Mouse (Mus musculus): ENCODE data around the gene Ubash3a.

Ubash3a gene

DNA sequence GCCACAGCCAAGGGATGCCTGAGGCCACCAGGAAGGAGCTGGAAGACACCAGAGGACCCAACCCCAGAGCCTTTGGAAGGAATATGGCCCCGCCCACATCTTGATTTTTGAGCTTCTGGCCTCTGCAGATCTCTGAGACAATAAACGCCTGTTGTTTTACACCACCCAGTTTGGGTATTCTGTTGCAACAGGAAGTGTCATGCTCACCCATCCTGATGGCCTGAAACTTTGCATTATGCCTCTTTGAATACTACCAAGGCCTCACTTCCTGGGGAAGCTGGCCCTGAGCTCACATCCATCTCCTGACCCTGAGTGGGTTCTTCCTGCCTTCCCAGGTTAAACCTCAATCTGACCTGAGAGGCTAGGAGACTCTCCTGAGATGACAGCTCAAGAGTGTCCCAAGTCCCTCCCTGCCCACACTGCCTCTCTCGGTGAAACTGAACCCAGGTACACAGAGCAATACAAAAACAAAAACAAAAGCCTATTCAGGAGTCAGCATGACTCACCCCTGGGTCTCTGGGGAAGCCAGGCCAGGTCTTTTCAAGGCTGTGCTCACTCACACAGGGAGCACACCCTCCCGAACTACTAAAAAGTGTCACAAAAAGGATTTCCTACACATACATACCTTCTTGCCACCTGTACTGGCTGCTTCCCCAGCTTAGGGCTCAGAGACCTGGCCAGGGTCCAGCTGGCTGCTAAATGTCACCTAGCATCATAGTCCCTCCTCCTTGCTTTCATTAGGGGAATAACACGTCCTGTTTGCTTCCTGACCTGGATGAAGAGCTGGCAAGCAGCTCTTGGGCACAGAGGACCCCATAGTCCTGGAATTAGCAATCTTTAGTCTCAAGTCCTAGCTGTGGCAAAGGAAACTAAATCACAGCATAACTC is 8.6 kb downstream of the Ubash3a start:
- in situ Hi-C loops (cut with MboI, MseI) = no loop called here

DNA sequence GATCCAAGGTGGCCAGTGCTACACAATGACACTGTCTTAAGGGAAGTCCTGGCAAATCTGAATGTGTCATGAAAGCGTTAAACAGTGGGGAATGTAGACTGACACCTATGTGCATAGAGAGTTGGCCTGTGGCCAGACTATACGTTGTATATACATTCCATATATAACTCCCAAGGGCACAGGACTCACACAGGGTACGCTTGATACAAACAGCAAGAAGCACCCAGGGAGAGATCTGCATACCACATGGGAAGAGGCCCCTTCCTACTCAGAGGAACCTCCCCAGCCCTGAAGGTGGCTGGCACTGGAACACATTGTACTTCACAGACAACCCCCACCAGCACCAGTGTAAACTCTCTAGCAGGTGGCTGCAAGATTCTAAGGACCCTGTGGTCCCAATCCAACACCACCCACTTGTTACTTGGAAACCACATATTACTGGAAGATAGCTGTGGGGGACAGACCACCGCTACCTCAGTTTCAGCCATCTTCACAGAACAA is 15.2 kb downstream of the Ubash3a start:
- in situ Hi-C loops (cut with MboI, MseI) = no loop called here

GRCm38 (mm10) chr17:31223835-31224234 is 16.2 kb downstream of the Ubash3a start:
- in situ Hi-C loops (cut with MboI, MseI) = no loop called here

- in situ Hi-C loops (cut with MboI, MseI) = no loop called here
These were observed 16.9 kb downstream of the Ubash3a start for GRCm38 (mm10) chr17:31224591-31224990.

DNA sequence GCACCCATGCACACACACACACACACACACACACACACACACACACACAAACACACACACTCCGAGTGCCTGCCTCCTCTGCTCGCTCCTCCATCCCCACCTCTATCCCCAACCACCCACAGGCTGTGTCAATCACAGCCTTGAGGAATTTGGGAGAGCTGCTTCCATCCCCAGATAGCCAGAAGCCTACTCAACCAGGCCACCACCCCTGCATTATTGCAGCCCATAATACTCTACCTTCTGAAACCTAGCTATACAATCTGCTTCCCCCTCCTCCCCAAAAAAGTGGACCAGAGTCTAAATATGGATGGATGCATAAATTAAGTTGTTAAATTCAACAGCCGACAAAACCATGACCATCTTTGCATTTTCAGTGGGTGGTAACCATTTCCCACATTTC is 18.7 kb downstream of the Ubash3a start:
- in situ Hi-C loops (cut with MboI, MseI) = no loop called here

DNA sequence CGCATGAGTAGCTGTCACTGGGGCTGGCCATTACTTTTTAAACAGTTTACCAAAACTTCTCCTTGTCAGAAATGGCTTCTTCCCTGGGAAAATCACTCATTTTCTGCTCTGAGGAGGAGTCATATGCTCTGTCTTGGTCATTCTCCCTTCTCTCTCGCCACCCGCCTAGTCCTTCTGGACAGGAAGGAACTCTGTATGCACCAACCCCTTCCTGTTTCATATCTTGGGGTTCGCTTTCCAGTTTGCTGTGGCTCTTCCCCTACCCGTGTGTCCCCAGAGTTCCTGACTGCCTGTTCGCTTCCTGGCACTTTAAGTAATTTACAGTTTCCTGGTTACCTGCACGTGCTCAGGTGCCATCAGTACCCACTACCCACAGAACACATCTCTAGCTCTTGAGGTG is 19.3 kb downstream of the Ubash3a start:
- in situ Hi-C loops (cut with MboI, MseI) = no loop called here

DNA sequence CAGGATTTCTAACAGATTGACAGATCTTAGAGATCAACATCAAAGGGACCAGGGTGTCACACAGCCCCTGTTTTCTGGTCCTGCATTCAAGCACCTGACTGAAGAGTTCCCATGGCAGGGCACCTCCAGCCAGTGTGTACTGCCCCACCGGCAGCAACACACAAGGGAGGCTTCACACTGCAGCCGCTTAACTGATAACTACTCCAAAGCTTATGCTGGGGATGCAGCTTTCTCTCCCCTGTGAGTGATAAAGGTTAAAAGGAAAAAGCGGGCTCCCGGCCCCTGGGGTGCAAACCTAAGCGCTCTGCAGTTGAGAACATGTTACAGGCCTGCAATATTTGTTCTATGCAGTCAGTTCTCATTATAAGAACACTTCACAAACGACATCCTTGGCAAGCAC is 24.1 kb downstream of the Ubash3a start:
- in situ Hi-C loops (cut with MboI, MseI) = no loop called here

DNA sequence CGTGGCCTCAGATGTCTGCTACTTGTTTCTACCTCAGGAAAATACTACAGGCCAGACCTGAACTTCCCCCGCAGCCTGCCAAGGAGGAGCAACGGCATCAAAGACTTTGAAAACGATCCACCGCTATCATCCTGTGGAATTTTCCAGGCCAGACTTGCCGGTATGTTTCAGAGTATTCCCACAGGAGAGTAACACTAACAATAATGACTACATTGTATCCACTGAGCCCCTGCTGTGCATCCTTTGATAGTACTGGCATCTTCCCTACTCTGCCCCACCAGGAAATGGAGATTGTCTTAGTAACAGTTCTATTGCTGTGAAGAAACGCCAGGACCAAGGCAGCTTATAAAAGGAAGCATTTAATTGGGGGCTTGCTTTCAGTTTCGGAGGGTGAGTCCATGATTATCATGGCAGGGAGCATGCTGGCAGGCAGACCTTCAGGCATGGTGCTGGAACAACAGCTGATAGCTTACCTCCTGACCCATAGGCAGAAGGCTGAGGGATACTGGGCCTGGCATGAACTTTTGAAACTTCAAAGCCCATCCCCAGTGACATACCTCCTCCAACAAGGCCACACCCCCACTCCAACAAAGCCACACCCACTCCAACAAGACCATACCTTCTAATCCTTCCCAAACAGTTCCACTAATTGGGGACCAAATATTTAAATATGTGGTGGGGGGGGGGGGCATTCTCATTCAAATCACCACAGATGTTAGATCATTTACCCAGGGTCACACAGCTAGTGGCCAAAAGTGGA is 24.8 kb downstream of the Ubash3a start:
- in situ Hi-C loops (cut with MboI, MseI) = no loop called here

DNA sequence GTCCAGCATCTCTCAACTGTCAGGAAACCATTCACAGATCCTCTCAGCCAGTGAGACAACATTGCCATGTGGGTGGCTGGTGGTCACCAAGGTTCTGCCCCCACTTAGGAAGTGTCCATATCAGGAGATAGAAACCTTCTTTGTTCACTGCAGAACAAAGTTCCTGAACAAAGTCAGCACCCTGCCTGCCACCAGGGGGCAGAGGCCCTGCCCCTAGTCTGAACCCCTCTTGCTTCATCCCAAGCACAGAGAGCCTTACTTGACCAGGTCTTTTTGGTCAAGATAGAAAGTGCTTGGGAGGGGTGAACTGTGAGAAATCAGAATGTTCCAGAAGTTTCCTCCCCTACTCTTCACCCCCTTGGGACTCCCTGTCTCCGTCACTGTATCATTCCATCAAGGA is 28.2 kb downstream of the Ubash3a start:
- in situ Hi-C loops (cut with MboI, MseI) = no loop called here

DNA sequence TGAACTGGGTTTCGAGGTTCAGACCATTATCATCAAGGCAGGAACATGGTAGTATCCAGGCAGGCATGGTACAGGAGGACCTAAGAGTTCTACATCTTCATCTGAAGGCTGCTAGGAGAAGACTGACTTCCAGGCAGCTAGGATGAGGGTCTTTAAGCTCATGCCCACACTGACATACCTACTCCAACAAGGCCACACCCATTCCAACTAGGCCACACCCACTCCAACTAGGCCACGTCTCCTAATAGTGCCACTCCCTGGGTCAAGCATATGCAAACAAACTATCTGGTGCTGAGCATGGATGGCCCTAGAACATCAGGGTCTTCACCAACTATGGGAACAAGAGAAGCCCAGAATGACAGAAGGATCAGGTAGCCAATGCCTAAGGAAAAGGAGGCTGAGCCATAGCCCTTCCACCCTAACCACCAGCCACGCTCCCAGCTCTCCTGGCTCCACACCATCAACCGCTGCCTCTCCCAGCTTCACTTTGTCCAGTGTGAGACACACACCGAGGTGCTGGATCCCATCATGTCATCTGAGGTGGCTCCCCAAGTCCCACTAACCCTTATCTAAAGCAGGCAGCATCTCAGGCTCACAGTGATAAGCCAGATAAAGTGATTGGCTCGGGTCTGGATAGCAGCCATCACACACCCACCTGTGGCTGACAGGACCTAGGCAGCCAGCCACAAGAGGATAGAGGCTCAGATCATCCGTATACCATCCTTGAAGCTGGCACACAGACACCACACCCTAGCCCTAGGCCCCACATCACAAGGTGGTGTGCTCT is 30.8 kb downstream of the Ubash3a start:
- in situ Hi-C loops (cut with MboI, MseI) = no loop called here

DNA sequence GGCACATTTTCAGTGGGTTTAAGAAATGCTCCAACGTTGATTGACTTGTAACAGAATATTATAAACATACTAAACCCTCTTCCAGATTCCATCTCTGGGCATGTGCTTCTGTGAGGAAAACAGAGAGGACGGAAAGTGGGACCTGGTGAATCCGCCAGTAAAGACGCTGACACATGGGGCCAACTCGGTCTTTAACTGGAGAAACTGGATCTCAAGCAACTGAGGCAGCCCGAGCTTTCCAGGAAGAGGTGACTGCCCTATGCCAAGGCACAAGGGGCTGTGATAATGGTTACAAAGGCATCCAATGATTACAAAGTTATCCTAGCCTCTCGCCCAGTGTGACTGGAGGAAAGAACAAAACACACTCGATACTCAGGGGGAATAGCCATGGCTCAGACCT is 33.5 kb downstream of the Ubash3a start:
- in situ Hi-C loops (cut with MboI, MseI) = loop anchor here (10.0 kb wide), 1 partner anchor 106 kb away; no protein-coding TSS in a partner anchor

DNA sequence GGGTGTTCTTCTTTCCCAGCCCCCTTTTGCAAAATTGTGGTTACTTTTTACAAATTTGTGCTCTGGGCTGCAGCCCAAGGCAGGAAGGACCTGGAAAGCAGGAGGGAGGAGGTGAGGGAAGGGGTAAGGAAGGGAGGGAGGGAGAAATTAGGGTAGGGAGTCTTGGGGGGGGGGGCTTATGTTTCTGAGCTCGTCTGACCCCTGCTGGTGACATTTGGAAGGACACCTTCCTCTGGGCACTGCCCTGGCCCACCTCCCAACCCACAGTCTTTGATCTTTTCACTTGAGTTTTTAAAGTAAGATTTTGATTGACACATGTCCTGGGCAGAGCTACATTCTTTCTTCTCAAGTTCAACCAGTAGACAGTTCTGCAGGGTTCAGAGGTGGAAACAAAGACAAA is 35.1 kb downstream of the Ubash3a start:
- in situ Hi-C loops (cut with MboI, MseI) = loop anchor here (10.0 kb wide), 1 partner anchor 108 kb away; no protein-coding TSS in a partner anchor

DNA sequence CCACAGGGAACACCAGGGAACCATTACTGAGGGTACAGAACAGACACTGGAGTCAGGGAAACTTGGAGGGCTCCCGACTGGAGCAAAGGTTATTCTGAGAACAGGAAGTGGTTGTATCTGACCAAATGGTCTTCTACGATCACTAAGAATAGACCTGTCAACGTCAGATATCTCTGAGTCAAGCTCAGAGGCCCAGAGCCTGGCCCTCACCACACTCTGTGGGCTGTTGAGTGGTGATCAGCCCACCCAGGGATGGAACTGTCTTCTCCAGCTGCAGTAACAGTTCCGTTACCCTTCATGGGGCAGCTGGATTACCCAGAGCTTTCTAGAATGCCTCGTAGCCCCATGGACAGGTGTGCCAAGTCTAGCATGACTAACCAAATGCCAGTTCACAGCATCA is 37.6 kb downstream of the Ubash3a start:
- in situ Hi-C loops (cut with MboI, MseI) = loop anchor here (5.0 to 10.0 kb wide), 2 partner anchors 62 to 111 kb away; no protein-coding TSS in a partner anchor

DNA sequence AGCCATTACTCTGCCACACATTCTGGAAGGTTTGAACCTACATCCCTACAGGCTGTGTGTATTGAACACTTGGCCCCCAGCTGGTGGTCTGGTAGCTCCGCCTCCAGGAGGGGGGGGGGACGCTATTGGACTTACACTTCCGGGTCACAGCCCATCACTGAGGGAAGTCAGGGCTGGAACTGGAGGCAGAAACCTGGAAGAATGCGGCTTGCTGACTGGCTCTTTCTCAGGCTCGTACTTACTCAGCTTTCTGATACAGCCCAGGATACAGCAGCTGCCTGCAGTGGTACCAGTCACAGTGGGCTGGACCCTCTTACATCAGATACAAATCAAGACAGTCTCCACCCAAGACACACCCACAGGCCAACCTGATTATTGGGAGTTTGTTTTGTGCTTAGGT is 39.5 kb downstream of the Ubash3a start:
- in situ Hi-C loops (cut with MboI, MseI) = loop anchor here (5.0 to 10.0 kb wide), 2 partner anchors 60 to 112 kb away; no protein-coding TSS in a partner anchor

GRCm38 (mm10) chr17:31253951-31254350 is 46.3 kb downstream of the Ubash3a start:
- in situ Hi-C loops (cut with MboI, MseI) = no loop called here

DNA sequence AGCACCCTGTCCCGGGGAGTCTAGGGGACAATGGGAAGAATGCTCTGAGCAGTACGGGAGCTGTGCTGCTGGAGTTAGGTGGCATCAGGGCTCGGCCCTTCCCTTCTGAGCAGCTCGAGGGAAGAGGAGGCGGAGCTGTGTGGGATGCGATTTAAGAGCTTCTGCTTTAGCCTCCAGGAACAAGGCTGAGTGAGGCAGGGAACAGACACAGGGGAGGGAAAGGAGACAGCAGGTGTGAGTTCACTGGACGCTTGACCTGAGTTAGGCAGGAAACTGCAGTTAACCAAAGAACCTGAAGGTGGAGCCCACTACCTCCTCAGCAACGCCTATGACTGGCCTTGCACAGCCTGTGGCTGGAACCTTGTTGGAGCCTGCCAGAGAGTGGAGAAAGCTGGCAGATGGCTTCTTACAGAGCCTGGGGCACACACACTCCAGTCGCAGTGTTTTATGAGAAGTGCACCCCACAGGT is 46.8 kb downstream of the Ubash3a start:
- in situ Hi-C loops (cut with MboI, MseI) = no loop called here

DNA sequence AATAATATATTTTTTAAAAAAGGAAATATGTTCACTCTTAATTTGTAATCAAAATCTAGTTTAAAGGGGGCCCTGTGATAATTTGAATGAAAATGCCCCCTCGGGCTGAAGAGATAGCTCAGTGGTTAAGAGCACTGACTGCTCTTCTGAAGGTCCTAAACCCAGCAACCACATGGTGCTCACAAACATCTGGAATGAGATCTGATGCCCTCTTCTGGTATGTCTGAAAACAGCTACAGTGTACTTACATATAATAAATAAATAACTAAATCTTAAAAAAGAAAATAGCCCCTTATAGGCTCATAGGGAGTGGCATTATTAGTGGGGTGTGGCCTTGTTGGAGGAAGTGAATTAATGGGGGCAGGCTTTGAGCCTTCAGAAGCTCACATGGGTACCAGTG is 49.5 kb downstream of the Ubash3a start:
- in situ Hi-C loops (cut with MboI, MseI) = no loop called here

DNA sequence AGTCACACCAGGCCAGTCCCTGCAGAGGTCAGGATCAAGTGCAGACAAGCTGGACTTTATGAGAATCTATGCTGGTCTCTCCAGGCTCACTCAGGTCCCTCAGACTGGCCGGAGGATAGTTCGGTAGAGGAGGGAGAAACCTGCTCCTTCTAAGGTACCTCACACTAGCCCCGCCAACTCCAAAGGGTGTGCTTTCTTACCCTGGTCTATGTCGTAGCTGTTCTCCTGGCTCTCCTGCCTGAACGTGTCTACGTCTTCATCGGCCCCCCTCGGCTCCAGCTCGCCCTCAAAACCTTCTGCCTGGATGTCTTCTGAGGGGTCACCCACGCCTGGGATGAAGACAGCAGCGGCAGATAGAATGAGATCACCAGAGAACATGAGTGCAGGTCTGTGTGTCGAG is 50.2 kb downstream of the Ubash3a start:
- in situ Hi-C loops (cut with MboI, MseI) = no loop called here

- in situ Hi-C loops (cut with MboI, MseI) = no loop called here
These were observed 50.7 kb downstream of the Ubash3a start for GRCm38 (mm10) chr17:31258310-31258865.

- in situ Hi-C loops (cut with MboI, MseI) = no loop called here
These were observed 51.5 kb downstream of the Ubash3a start for GRCm38 (mm10) chr17:31259145-31259544.

DNA sequence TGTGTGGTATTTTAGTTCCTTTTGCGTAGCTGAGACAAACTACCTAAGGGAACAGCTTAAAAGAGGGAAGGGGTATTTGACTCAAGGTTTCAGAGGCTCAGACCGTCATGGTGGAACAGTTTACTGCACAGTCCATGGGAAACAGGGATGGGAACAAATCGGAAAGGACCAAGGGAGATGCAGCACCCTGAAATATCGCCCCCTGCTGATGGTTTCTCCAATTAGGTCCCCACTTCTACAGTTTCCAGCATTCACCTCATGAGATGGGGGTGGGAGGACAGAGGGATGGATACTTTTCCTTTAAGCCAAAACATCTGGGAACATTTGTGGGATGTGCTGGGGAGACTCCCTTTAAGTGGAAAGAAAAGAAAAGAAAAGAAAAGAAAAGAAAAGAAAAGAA is 52.2 kb downstream of the Ubash3a start:
- in situ Hi-C loops (cut with MboI, MseI) = no loop called here
